Mouse (Mus musculus) heart, embryonic 16.5 days (tissue): Measurements from ENCODE around the gene Tns2. TPM values are rescaled to one million over a fixed set of nuclear protein-coding genes. Genes with fewer than 3 reads are reported as not detected.

ENCODE experiments used
- ATAC-seq: fragments of 200-750 bp; cut with Nextera tagmentation; replicated peaks from 2 replicates; pipeline ENCODE4 v1.8.0; 2017; ENCODE audit warnings: moderate number of reproducible peaks; ENCODE audit not compliant: insufficient read depth, low FRiP score; ENCODE audit errors: extremely low read depth
- H3K27ac ChIP-seq: fragments of 300-500 bp; sonication (generic); 2 replicates; pipeline ENCODE4 v1.5.1; 2014; ENCODE audit warnings: mild to moderate bottlenecking, low read length, control low read depth, moderate library complexity
- H3K27me3 ChIP-seq: fragments of 300-500 bp; sonication (generic); 2 replicates; pipeline ENCODE4 v1.6.1; 2014; ENCODE audit warnings: low read length, mixed read lengths; ENCODE audit not compliant: control insufficient read depth, insufficient read depth
- H3K36me3 ChIP-seq: fragments of 300-500 bp; sonication (generic); 2 replicates; pipeline ENCODE4 v1.6.1; 2014; ENCODE audit not compliant: control insufficient read depth, insufficient read depth
- H3K4me1 ChIP-seq: fragments of 300-500 bp; sonication (generic); 2 replicates; pipeline ENCODE4 v1.6.1; 2014; ENCODE audit warnings: low read length, mixed read lengths; ENCODE audit not compliant: control insufficient read depth, insufficient read depth
- H3K4me2 ChIP-seq: fragments of 300-500 bp; sonication (generic); 2 replicates; pipeline ENCODE4 v1.6.1; 2014; ENCODE audit warnings: low read depth, mild to moderate bottlenecking, control low read depth, low read length
- H3K4me3 ChIP-seq: fragments of 300-500 bp; sonication (generic); 2 replicates; pipeline ENCODE4 v1.5.1; 2014; ENCODE audit warnings: mild to moderate bottlenecking, control low read depth, low read length
- H3K9ac ChIP-seq: fragments of 300-500 bp; sonication (generic); 2 replicates; pipeline ENCODE4 v1.6.1; 2014; ENCODE audit warnings: low read length, control low read depth
- H3K9me3 ChIP-seq: fragments of 300-500 bp; sonication (generic); replicated peaks from 2 replicates; pipeline ENCODE4 v1.6.1; 2016; ENCODE audit warnings: low read length; ENCODE audit not compliant: control insufficient read depth
- WGBS: fragments of 180-500 bp; shearing (Covaris S2); extraction: QIAGEN DNeasy Blood & Tissue Kit; methylation state at CpG from one replicate; pipeline ENCODE4 v1.1.7; 2014; 5-methylcytosine and 5-hydroxymethylcytosine counted together
- polyA plus RNA-seq: library from polyadenylated mRNA; unstranded; fragments of >200 nt; fragmentation: Nextera tagmentation; extraction: Ambion mirVana; gene quantifications from 2 replicates; pipeline ENCODE4 v1.2.1, GENCODE M21; 2015

Gene Tns2
- polyA plus RNA-seq, 1 experiment from 2014 or later, result 35.1 TPM

DNA sequence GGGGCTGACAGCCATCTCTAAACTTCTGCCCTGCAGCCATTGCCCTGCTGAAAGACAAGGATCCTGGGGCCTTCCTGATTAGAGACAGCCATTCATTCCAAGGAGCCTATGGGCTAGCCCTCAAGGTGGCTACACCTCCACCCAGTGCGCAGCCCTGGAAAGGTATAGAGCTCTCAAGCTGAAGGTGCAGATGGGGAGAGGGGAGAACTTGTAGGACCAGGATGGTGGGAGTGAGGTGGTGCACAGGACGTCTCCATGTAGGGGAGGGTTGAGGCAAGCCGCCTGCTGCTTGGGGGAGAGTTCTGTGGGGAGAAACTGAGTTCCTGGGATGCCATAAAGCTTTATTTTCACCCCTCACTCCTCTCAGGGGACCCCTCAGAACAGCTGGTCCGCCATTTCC is 13.5 kb downstream of the Tns2 start:
- Histone ChIP-seq H3K4me2 (no peak overlapping the region), H3K27ac (no peak overlapping the region), H3K4me1 (peaks cover 10% of the 10 kb centered on the region), H3K36me3 (peaks cover 40% of the 10 kb centered on the region), H3K9me3 (no peaks in the 10 kb centered on the region), H3K27me3 (no peaks in the 10 kb centered on the region), H3K4me3 (no peak overlapping the region), H3K9ac (no peak overlapping the region)
- ATAC-seq, result no peak
- 87% methylated on average over 4 of the region's 4 CpGs for WGBS

DNA sequence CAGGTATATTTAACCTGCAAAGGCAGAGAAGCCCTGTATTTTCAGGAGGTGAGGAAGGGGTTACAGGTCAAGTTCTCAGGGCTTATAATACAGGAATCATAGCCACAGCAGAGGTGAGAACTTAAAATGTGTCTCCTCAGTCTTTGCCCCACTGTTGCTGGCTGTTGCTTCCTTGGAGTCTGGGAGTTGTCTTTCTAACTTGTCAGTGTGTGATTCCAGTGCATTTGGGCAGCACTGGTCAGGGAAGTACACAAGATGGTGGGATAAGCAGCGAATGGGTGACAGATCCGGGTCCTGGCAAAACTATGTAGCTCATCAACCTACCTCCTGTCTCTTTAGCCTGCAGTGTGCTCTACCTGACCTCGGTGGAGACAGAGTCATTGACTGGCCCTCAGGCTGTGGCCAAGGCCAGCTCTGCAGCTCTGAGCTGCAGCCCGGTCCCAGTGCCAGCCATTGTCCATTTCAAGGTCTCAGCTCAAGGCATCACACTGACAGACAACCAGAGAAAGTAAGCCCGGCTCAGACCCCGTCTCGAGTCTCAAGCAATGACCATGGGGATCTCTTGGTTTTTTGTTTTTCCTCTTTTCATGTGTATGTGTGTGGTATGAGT is 14.5 kb downstream of the Tns2 start:
- Histone ChIP-seq H3K9ac (no peak overlapping the region), H3K27me3 (no peaks in the 10 kb centered on the region), H3K9me3 (no peaks in the 10 kb centered on the region), H3K27ac (no peak overlapping the region), H3K4me3 (no peak overlapping the region), H3K36me3 (peaks cover 35% of the 10 kb centered on the region), H3K4me1 (peaks cover 2% of the 10 kb centered on the region; the same call in 1 of the 2 replicates), H3K4me2 (no peak overlapping the region)
- no peak for ATAC-seq
- 83% methylated on average over 7 of the region's 7 CpGs for WGBS

- Histone ChIP-seq H3K4me1 (peaks cover 2% of the 10 kb centered on the region; the same call in 1 of the 2 replicates), H3K36me3 (peaks cover 28% of the 10 kb centered on the region), H3K4me2 (no peak overlapping the region), H3K9me3 (no peaks in the 10 kb centered on the region), H3K4me3 (no peak overlapping the region), H3K27ac (no peak overlapping the region), H3K9ac (no peak overlapping the region), H3K27me3 (no peaks in the 10 kb centered on the region)
- WGBS, result 71% methylated on average over 9 of the region's 9 CpGs
- no peak for ATAC-seq
These were observed 15.6 kb downstream of the Tns2 start for GRCm38 (mm10) chr15:102115731-102116231.

- H3K4me1 ChIP-seq, result peaks cover 2% of the 10 kb centered on the region; the same call in 1 of the 2 replicates
- no peaks in the 10 kb centered on the region for H3K27me3 ChIP-seq
- no peak overlapping the region for H3K27ac ChIP-seq
- no peak overlapping the region for H3K4me3 ChIP-seq
- H3K36me3 ChIP-seq, result peaks cover 22% of the 10 kb centered on the region
- ATAC-seq, result no peak
- no peak overlapping the region for H3K4me2 ChIP-seq
- H3K9ac ChIP-seq, result no peak overlapping the region
- no peaks in the 10 kb centered on the region for H3K9me3 ChIP-seq
- 66% methylated on average over 11 of the region's 11 CpGs for WGBS
These were observed 16.7 kb downstream of the Tns2 start for GRCm38 (mm10) chr15:102116753-102117415.

DNA sequence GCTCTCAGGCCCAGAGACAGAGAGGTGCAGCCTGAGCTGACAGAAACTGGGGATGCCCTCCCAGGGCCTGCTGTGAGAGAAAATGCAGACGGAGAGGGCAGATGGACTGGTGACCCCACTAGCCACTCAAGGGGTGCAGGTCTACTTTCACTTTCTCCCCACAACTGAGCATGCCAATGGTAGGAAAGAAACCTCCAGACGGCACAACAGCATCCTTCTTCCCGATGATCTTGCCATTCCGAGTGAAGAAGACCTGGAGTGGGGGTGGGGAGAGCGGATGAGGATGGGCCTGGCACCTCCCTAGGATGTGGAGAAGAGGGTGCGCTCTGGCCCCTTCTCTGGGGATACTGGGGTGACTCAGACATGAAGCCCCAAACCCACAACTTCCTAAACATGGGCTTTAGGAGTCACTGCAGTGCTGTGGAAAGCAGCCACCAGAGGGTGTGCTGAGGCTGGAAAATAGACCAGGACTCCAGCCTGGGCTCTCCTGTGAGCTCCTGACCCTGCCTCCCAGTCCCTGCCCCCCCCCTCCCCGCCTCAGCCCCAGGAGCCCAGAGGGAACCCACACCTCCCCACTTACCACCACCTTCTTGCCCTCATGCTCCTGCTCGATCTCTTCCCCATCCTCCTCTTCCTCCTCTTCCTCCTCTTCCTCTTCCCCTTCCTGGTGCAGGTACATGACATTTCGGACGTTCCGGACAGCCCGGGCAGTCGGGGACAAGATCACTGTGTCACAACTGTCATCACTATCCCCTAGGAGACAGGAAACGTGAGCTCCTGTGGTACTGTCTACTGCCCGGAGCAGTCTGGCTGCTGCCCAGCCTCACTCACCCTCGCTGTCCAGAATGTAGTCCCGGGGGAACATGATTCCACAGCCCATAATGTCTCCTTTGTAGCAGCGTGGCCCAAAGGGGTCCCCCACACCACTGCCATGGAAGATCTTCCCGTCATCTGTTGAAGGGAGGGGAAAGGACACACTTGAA is 17.5 kb downstream of the Tns2 start:
- 63% methylated on average over 19 of the region's 19 CpGs for WGBS
- no peak for ATAC-seq

GRCm38 (mm10) chr15:102118591-102118990 is 18.4 kb downstream of the Tns2 start:
- H3K9me3 ChIP-seq, result no peaks in the 10 kb centered on the region
- no peak for ATAC-seq
- no peak overlapping the region for H3K9ac ChIP-seq
- no peak overlapping the region for H3K4me3 ChIP-seq
- no peak overlapping the region for H3K4me2 ChIP-seq
- H3K27ac ChIP-seq, result no peak overlapping the region
- no peaks in the 10 kb centered on the region for H3K27me3 ChIP-seq
- 89% methylated on average over 4 of the region's 4 CpGs for WGBS
- H3K4me1 ChIP-seq, result peaks cover 2% of the 10 kb centered on the region; the same call in 1 of the 2 replicates
- H3K36me3 ChIP-seq, result peaks cover 15% of the 10 kb centered on the region

More for the DNA sequence above, 17.5 kb downstream of the Tns2 start:
- H3K36me3 ChIP-seq, result peaks cover 18% of the 10 kb centered on the region
- H3K9me3 ChIP-seq, result no peaks in the 10 kb centered on the region
- H3K4me3 ChIP-seq, result no peak overlapping the region
- no peak overlapping the region for H3K9ac ChIP-seq
- H3K4me1 ChIP-seq, result peaks cover 2% of the 10 kb centered on the region; the same call in 1 of the 2 replicates
- no peaks in the 10 kb centered on the region for H3K27me3 ChIP-seq
- H3K4me2 ChIP-seq, result no peak overlapping the region
- H3K27ac ChIP-seq, result no peak overlapping the region

- no peak overlapping the region for H3K9ac ChIP-seq
- no peak overlapping the region for H3K4me2 ChIP-seq
- 75% methylated on average over 8 of the region's 8 CpGs for WGBS
- no peak overlapping the region for H3K27ac ChIP-seq
- peaks cover 13% of the 10 kb centered on the region for H3K36me3 ChIP-seq
- no peak overlapping the region for H3K4me3 ChIP-seq
- no peaks in the 10 kb centered on the region for H3K27me3 ChIP-seq
- no peak for ATAC-seq
- H3K9me3 ChIP-seq, result no peaks in the 10 kb centered on the region
- peaks cover 2% of the 10 kb centered on the region; the same call in 1 of the 2 replicates for H3K4me1 ChIP-seq
These were observed 19.1 kb downstream of the Tns2 start for GRCm38 (mm10) chr15:102119121-102119830.

GRCm38 (mm10) chr15:102119831-102120170 is 19.6 kb downstream of the Tns2 start:
- H3K27ac ChIP-seq, result no peak overlapping the region
- H3K27me3 ChIP-seq, result no peaks in the 10 kb centered on the region
- no peak overlapping the region for H3K9ac ChIP-seq
- peaks cover 13% of the 10 kb centered on the region for H3K36me3 ChIP-seq
- no peak overlapping the region for H3K4me2 ChIP-seq
- no peak for ATAC-seq
- peaks cover 2% of the 10 kb centered on the region; the same call in 1 of the 2 replicates for H3K4me1 ChIP-seq
- WGBS, result 66% methylated on average over 2 of the region's 2 CpGs
- H3K4me3 ChIP-seq, result no peak overlapping the region
- no peaks in the 10 kb centered on the region for H3K9me3 ChIP-seq
